Mouse (Mus musculus) midbrain, embryonic 14.5 days (tissue): ENCODE measurements at regions not wholly inside any gene's neighbourhood (a gene's known extent, or its start where the extent isn't known, plus 50 kb on each side); places are given as distances from the start of the nearest gene placed in this dataset.

Source experiments
- ATAC-seq: fragments of 200-750 bp; cut with Nextera tagmentation; 2 replicates; pipeline ENCODE4 v1.8.0; 2017; ENCODE audit warnings: moderate number of reproducible peaks, moderate library complexity; ENCODE audit not compliant: low FRiP score, low TSS enrichment
- DNase-seq: peaks from one replicate; pipeline ENCODE4 v3.0.0-alpha.2; 2015
- H3K27ac ChIP-seq: fragments of 300-500 bp; sonication (generic); replicated peaks from 2 replicates; pipeline ENCODE4 v1.5.1; 2014; ENCODE audit warnings: mild to moderate bottlenecking, low read depth, low read length, moderate library complexity
- H3K27me3 ChIP-seq: fragments of 300-500 bp; sonication (generic); 2 replicates; pipeline ENCODE4 v1.6.1; 2014; ENCODE audit warnings: low read length, control low read depth, mixed read lengths; ENCODE audit not compliant: control insufficient read depth, insufficient read depth
- H3K36me3 ChIP-seq: fragments of 300-500 bp; sonication (generic); 2 replicates; pipeline ENCODE4 v1.6.1; 2014; ENCODE audit warnings: low read length, control low read depth; ENCODE audit not compliant: control insufficient read depth, insufficient read depth
- H3K4me1 ChIP-seq: fragments of 300-500 bp; sonication (generic); 2 replicates; pipeline ENCODE4 v1.6.1; 2014; ENCODE audit warnings: mild to moderate bottlenecking, antibody characterized with exemption, low read length, control low read depth; ENCODE audit not compliant: control insufficient read depth, insufficient read depth
- H3K4me2 ChIP-seq: fragments of 300-500 bp; sonication (generic); 2 replicates; pipeline ENCODE4 v1.6.1; 2014; ENCODE audit warnings: mild to moderate bottlenecking, low read length, moderate library complexity
- H3K4me3 ChIP-seq: fragments of 300-500 bp; sonication (generic); replicated peaks from 2 replicates; pipeline ENCODE4 v1.5.1; 2014; ENCODE audit warnings: low read depth, low read length
- H3K9ac ChIP-seq: fragments of 300-500 bp; sonication (generic); replicated peaks from 2 replicates; pipeline ENCODE4 v1.6.1; 2014; ENCODE audit warnings: mild to moderate bottlenecking, low read length, moderate library complexity
- H3K9me3 ChIP-seq: fragments of 300-500 bp; sonication (generic); 2 replicates; pipeline ENCODE4 v1.6.1; 2016; ENCODE audit warnings: low read length, control low read depth, mixed read lengths; ENCODE audit not compliant: control insufficient read depth
- WGBS: fragments of 180-500 bp; shearing (Covaris S2); extraction: QIAGEN DNeasy Blood & Tissue Kit; methylation state at CpG from one replicate; pipeline ENCODE4 v1.1.7; 2014; 5-methylcytosine and 5-hydroxymethylcytosine counted together

DNA sequence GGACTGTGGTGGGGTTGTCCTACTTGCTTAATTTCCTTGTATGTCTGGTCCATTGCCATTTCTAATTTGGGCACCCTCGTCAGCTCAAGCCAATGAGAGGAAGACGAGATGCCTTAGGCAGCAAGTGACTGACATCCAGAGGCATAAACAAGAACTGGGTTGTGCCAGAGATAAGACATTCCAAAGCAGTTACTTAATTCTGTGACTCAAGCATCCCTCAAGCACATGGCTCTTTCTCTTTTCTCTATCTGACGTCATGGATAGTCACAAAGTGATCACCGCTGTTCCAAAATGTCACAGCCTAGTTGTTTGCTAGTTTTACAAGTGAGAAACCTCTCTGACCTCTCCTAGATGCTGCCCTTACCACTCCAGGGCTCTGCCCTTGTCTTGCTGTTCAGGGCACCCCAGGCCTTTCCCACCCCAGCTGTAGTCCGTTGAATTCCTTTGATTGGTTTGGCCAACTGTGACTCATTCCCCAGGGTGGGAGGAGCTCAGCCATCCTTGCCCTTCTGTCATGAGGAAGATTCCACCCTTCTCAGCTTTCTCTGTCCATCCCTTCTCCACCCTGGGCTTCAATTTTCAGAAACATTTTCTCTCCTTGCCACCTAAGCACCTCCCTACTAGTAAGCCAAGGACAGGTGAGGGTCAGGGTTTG lies 78.9 kb downstream of the Chst1 start:
- Histone ChIP-seq H3K4me1 (no peaks in the 10 kb centered on the region), H3K4me2 (no peak overlapping the region), H3K36me3 (no peaks in the 10 kb centered on the region), H3K27me3 (no peaks in the 10 kb centered on the region), H3K9ac (no peak overlapping the region), H3K9me3 (no peaks in the 10 kb centered on the region), H3K4me3 (no peak overlapping the region), H3K27ac (no peak overlapping the region)
- 76% methylated on average over 5 of the region's 5 CpGs for WGBS
- DNase-seq = no peak
- no peak for ATAC-seq

DNA sequence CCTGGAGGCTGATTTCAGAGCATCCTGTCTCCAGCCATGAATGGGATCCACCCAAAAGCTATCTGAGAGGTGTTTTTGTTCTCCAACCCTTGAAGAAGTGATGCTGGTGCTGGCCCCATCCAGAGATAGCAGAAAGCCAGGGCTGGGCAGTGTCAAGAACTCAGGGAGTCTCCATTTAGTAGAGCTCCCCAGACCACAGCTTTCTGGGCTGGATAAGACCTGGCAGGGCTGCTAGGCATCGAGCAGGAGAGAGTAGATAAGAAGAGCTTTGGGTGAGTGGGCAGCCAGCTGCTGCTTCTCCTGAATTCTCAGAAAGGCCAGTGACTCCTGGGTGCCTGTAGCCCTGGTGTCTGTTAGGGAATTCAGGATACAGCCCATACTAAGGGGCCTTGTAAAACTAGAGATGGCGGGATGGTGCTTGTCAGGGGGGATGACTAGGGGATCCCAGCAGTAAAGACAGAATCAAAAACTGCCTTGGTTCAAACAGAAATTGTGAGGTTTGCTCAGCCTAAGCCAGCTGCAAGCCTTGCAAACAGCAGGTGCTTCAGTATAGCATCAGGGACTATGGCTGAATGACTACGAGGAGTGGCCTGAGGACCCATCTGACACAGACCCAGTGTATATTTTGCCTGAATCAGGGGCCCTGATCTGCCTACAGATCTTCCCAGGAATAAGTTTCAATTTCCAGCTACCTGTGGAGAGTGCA lies 79.6 kb downstream of the Chst1 start:
- Histone ChIP-seq H3K4me1 (no peaks in the 10 kb centered on the region), H3K36me3 (no peaks in the 10 kb centered on the region), H3K4me2 (no peak overlapping the region), H3K27ac (no peak overlapping the region), H3K9ac (no peak overlapping the region), H3K9me3 (no peaks in the 10 kb centered on the region), H3K27me3 (no peaks in the 10 kb centered on the region), H3K4me3 (no peak overlapping the region)
- DNase-seq (no peak), ATAC-seq (no peak)
- 76% methylated on average over 3 of the region's 3 CpGs for WGBS

DNA sequence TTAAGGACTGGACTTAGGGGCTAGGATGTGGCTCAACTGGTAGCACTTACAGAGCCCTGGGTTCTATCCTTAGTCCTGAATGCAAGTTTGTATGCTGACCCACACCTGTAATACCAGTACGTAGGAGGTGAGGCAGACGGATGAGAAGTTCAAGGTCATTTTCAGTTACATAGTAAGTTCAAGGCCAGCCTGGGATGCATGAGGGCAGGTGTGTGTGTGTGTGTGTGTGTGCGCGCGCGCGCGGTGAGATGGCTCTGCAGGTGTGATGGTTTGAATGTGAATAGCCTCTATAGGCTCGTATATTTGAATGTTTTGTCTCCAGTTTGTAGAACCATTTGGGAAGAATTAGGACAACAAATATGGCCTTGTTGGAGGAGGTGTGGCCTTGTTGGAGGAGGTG lies 82.7 kb downstream of the Chst1 start:
- 95% methylated on average over 9 of the region's 9 CpGs for WGBS
- Histone ChIP-seq H3K36me3 (no peaks in the 10 kb centered on the region), H3K4me1 (no peaks in the 10 kb centered on the region), H3K27me3 (no peaks in the 10 kb centered on the region), H3K27ac (no peak overlapping the region), H3K9ac (no peak overlapping the region), H3K4me3 (no peak overlapping the region), H3K9me3 (no peaks in the 10 kb centered on the region), H3K4me2 (no peak overlapping the region)
- ATAC-seq = no peak
- no peak for DNase-seq

DNA sequence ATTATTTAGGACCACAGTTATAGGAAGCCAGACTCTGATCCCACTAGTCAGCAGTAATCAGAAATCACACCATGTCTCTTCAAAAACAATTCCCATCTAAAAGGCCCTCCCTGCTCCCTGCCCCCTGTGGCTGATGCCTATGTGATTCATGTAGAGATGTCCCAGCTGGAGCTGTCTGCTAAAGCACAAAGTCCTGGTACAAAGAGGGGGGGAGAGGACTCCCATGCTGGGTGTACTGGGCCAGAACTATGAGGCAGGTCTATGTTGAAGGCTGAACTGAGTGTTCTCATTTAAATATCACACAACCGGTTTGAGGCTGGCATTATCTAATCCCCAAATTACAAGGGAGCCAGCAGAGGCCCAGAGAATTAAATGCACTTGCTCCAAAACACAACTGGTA lies 88.2 kb downstream of the Chst1 start:
- Histone ChIP-seq H3K9ac (no peak overlapping the region), H3K4me2 (no peak overlapping the region), H3K36me3 (no peaks in the 10 kb centered on the region), H3K27me3 (no peaks in the 10 kb centered on the region), H3K4me1 (peaks cover 13% of the 10 kb centered on the region), H3K4me3 (no peak overlapping the region), H3K27ac (no peak overlapping the region), H3K9me3 (no peaks in the 10 kb centered on the region)
- DNase-seq = no peak
- no peak for ATAC-seq
- 25% methylated on average over 1 of the region's 1 CpGs for WGBS

DNA sequence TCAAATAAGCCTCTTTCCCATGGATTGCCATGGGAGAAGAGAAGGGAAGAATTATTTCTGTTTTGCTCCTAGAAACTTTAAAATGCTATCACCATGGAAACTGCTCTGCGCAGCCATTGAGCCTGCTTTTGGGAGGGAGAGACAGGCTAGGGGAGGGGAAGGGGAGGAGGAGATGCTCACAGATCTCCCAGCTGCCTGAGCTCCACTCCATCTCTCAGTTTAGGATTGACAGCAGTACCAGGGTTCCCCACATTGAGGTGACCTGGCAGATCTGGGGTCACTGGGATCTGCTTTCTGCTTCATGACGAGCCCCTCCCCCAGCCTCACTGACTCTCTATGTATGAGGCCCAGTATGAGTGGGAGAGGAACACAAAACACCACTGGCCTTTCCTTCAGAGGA lies 89.7 kb downstream of the Chst1 start:
- peak; percentile 71 for DNase-seq
- Histone ChIP-seq H3K27me3 (no peaks in the 10 kb centered on the region), H3K27ac (peak overlapping the region; percentile 55), H3K4me3 (no peak overlapping the region), H3K4me2 (no peak overlapping the region), H3K9me3 (no peaks in the 10 kb centered on the region), H3K4me1 (peaks cover 13% of the 10 kb centered on the region), H3K9ac (no peak overlapping the region), H3K36me3 (no peaks in the 10 kb centered on the region)
- ATAC-seq = peak; percentile 58; the same call in 1 of the 2 replicates
- 19% methylated on average over 2 of the region's 2 CpGs for WGBS

DNA sequence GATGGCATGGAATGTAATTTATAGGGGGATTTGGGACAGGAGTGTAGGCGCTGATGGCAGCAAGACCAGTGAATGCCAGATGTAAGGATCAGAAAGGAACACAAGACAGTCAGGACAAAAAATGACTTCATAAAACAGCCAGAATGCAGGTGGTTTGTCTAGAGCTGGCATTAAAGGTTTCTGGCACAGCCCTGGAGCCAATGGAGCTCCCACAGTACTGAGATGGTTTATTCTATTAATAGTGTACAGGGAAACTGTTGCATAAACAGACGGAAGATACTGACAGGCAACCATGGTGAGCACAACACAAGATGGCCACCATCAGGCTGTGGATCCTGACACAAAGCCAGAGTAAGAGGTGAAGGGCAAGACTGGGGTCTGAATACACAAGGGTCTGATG lies 90.8 kb downstream of the Chst1 start:
- WGBS = 85% methylated on average over 2 of the region's 2 CpGs

DNA sequence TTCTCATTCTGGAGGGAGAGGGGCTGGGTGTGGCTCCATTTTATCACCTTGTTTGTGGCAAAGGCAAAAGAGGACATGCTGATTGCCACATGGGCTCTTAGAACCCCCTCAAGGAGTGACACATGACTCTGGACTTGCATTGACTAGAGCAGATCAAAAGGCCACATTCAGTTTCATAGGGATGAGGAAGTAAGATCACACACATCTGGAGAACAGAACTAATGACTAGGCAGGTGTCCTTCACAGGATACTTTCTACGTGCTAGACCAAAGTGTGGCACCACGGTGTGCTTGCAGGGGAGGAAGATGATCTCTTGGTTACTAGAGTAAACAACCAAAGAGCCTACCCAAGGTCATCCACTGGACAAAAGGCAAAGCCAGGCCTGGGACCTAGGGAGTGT lies 91.9 kb downstream of the Chst1 start:
- Histone ChIP-seq H3K9me3 (no peaks in the 10 kb centered on the region), H3K27me3 (no peaks in the 10 kb centered on the region), H3K9ac (no peak overlapping the region), H3K4me1 (peaks cover 13% of the 10 kb centered on the region), H3K27ac (no peak overlapping the region), H3K4me2 (no peak overlapping the region), H3K36me3 (no peaks in the 10 kb centered on the region), H3K4me3 (no peak overlapping the region)
- DNase-seq = no peak
- no peak for ATAC-seq
- 92% methylated on average over 2 of the region's 2 CpGs for WGBS

More for the DNA sequence above, 90.8 kb downstream of the Chst1 start:
- ATAC-seq (no peak), DNase-seq (no peak)
- Histone ChIP-seq H3K27me3 (no peaks in the 10 kb centered on the region), H3K4me1 (peaks cover 13% of the 10 kb centered on the region), H3K4me3 (no peak overlapping the region), H3K27ac (no peak overlapping the region), H3K4me2 (no peak overlapping the region), H3K36me3 (no peaks in the 10 kb centered on the region), H3K9me3 (no peaks in the 10 kb centered on the region), H3K9ac (no peak overlapping the region)

DNA sequence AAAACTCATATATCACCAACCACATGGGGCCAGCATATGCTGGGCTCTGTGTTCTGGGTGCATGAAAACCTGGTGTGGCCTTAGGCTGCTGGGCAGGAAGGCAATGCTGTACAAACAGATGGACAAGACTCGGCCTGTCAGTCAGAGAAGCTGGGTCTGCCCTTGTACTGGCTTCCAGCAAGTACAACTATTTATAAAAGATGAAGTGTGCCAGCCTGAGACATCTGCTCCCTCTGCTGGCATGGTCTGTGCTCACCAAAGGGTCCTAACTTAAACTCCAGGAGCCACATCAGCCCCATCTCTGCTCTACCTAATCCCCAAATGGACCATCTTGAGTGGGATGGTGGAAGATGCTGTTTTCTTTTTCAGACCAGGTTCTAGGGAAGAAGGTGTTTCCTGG lies 93.1 kb downstream of the Chst1 start:
- Histone ChIP-seq H3K4me3 (no peak overlapping the region), H3K36me3 (no peaks in the 10 kb centered on the region), H3K9me3 (no peaks in the 10 kb centered on the region), H3K4me1 (peaks cover 13% of the 10 kb centered on the region), H3K9ac (no peak overlapping the region), H3K27ac (no peak overlapping the region), H3K27me3 (no peaks in the 10 kb centered on the region), H3K4me2 (no peak overlapping the region)
- no peak for DNase-seq
- 75% methylated on average over 1 of the region's 1 CpGs for WGBS
- ATAC-seq = no peak

DNA sequence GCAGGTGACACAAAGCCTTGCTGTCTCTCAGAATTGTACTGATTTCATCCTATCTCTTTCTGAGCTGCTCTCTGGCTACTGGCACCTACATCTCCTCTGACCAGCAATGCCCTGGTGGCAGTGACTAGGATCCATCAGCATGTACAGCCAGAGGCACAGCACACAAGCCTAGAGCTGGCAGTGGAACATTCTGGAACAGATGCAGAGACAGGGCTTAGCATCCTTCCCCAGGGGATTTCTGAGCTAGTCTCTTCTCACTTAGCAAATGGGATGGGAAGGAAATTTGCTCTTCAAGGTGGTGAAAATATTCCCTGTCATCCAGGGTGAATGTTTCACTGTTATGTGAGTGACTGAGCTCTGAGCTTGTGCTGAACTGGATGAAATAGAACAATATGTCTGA lies 93.5 kb downstream of the Chst1 start:
- Histone ChIP-seq H3K36me3 (no peaks in the 10 kb centered on the region), H3K27me3 (no peaks in the 10 kb centered on the region), H3K4me1 (peaks cover 13% of the 10 kb centered on the region), H3K27ac (no peak overlapping the region), H3K4me2 (no peak overlapping the region), H3K4me3 (no peak overlapping the region), H3K9ac (no peak overlapping the region), H3K9me3 (no peaks in the 10 kb centered on the region)
- DNase-seq (no peak), ATAC-seq (no peak)
